Mouse (Mus musculus) hindbrain, embryonic 10.5 days (tissue): Measurements from ENCODE around the gene Ipo11. TPM values are rescaled to one million over a fixed set of nuclear protein-coding genes. Genes with fewer than 3 reads are reported as not detected.
"Not testable (repeated sequence)": the region's sequence is repeated elsewhere in the genome, so short reads cannot be mapped to it uniquely, and the experiment has no call there.

ENCODE experiments used
- DNase-seq: peaks from one replicate; pipeline ENCODE4 v3.0.0-alpha.2; 2017; ENCODE audit warnings: low spot score
- H3K27ac ChIP-seq: fragments of 300-500 bp; sonication (generic); 2 replicates; pipeline ENCODE4 v1.5.1; 2016; ENCODE audit warnings: mild to moderate bottlenecking, moderate library complexity
- H3K27me3 ChIP-seq: fragments of 300-500 bp; sonication (generic); 2 replicates; pipeline ENCODE4 v1.6.1; 2016; ENCODE audit warnings: mild to moderate bottlenecking; ENCODE audit not compliant: poor library complexity, insufficient read depth, severe bottlenecking
- H3K36me3 ChIP-seq: fragments of 300-500 bp; sonication (generic); 2 replicates; pipeline ENCODE4 v1.6.1; 2016; ENCODE audit warnings: mild to moderate bottlenecking, moderate library complexity
- H3K4me1 ChIP-seq: fragments of 300-500 bp; sonication (generic); replicated peaks from 2 replicates; pipeline ENCODE4 v1.6.1; 2016; ENCODE audit warnings: mild to moderate bottlenecking
- H3K4me3 ChIP-seq: fragments of 300-500 bp; sonication (generic); 2 replicates; pipeline ENCODE4 v1.5.1; 2016; ENCODE audit warnings: mild to moderate bottlenecking, moderate library complexity
- H3K9me3 ChIP-seq: fragments of 300-500 bp; sonication (generic); 2 replicates; pipeline ENCODE4 v1.6.1; 2016; ENCODE audit warnings: mild to moderate bottlenecking, moderate library complexity
- WGBS: fragments of 180-500 bp; shearing (Covaris S2); methylation state at CpG from one replicate; pipeline ENCODE4 v1.1.7; 2016; 5-methylcytosine and 5-hydroxymethylcytosine counted together
- polyA plus RNA-seq: library from polyadenylated mRNA; unstranded; fragments of >200 nt; fragmentation: Nextera tagmentation; extraction: Ambion mirVana; gene quantifications from 2 replicates; pipeline ENCODE4 v1.2.1, GENCODE M21; 2016

The Ipo11 gene
- polyA plus RNA-seq, 1 experiment from 2014 or later, result 73.7 TPM

DNA sequence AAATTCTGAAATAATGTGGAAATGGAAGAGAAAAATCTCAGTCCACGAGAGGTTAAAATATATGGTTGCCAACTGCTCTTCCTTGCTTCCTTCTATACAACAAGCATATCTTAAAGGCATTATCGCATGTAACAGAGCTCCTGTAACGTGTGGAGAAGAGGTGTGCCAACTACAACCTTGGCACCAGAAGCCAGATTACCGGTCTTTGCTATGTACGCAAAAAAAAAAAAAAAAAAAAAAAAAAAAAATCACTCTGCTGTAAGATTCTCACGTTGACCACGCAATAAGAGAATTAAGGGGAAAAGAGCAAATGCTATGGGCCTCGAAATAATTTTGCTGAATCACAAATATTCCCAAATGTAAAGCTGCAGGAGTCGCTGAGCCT, 895 bp downstream of the Ipo11 start:
- peak overlapping the region; percentile 96 for H3K27ac ChIP-seq
- no peaks in the 10 kb centered on the region for H3K36me3 ChIP-seq
- DNase-seq, result no peak
- H3K4me3 ChIP-seq, result peak overlapping the region; percentile 97
- no peaks in the 10 kb centered on the region for H3K27me3 ChIP-seq
- WGBS, result 8% methylated on average over 9 of the region's 9 CpGs
- no peaks in the 10 kb centered on the region for H3K9me3 ChIP-seq
- H3K4me1 ChIP-seq, result peaks cover 12% of the 10 kb centered on the region

- Histone ChIP-seq H3K27me3 (no peaks in the 10 kb centered on the region), H3K9me3 (peaks cover 12% of the 10 kb centered on the region), H3K36me3 (peaks cover 31% of the 10 kb centered on the region), H3K4me1 (no peaks in the 10 kb centered on the region), H3K27ac (no peak overlapping the region), H3K4me3 (no peak overlapping the region)
- 92% methylated on average over 2 of the region's 2 CpGs for WGBS
- DNase-seq, result no peak
These were observed 7.6 kb downstream of the Ipo11 start for GRCm38 (mm10) chr13:106929201-106929600.

DNA sequence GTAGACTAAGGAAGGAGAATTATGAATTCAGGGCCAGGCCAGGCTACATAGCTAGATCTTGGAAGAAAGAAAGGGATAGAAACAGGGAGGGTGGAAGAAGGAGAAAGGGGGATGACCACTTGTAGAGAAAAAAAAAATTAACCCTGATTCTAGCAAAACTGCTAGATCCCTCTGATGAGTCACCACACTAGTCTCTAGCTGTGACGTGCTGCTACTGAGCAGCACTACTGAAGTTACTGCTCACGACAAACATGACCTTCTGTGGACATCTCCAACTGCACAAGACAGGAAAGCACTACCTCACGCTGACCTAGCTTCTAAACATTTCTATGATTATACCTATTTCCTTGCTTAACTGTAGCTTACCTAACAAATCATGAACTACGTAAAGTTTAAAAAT, 8.5 kb downstream of the Ipo11 start:
- Histone ChIP-seq H3K27ac (no peak overlapping the region), H3K9me3 (peaks cover 12% of the 10 kb centered on the region), H3K27me3 (no peaks in the 10 kb centered on the region), H3K4me3 (no peak overlapping the region), H3K36me3 (peaks cover 39% of the 10 kb centered on the region), H3K4me1 (no peaks in the 10 kb centered on the region)
- DNase-seq, result no peak
- WGBS, result 96% methylated on average over 4 of the region's 4 CpGs

DNA sequence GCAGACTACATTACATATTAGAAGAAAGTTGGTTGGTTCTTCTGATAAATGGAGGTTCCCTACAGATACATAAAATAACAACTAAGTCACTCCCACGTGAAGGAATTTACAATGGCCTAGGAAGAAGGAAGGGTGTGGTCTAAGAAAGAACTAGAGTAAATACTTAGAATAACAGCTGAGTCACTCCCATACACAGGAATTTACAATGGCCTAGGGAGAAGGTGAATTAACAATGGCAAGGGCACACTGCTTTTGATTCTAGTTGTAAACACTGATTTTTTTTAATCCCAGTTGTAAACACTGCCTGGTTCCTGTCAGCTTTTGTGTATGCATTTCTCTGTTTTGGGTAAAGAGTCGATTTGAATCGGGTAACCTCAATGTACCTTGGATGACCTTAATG, 10.8 kb downstream of the Ipo11 start:
- Histone ChIP-seq H3K36me3 (peaks cover 61% of the 10 kb centered on the region), H3K9me3 (peaks cover 12% of the 10 kb centered on the region)
- not testable (repeated sequence) for H3K27me3 ChIP-seq, H3K4me3 ChIP-seq, DNase-seq, H3K4me1 ChIP-seq, H3K27ac ChIP-seq
- 96% methylated on average over 3 of the region's 3 CpGs for WGBS

DNA sequence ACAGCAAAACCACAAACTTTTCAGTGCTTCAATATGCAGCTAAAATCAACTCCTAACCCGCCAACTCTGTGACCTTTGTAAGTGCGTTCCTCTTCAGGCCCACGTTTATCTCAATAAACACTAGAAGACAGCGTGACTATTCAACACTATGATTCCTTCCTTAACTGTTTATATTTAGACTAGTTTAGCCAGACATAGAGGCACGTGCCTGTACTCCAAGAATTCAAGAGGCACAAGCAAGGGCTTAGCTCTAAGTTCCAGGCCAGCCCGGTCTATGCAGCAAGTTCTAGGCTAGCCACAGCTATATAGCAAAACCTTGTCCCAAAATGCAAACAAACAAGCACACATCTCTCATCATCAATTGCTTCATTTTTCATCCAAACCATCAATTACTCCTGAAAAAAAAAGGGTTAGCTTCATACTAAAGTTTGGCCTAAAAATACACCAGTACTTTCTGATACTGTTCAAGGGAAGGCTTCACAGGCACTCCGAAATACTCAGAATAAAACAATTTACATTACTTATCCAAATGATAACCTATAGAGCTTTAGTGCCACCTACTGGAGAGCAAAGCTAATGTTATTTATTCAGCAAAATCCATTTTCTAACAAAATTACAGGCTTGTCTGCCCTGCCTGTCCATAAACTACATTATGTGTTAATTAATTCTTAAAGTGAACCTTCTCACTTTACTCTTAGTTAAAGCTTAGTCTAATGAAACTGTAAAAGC, 18.3 kb downstream of the Ipo11 start:
- H3K4me1 ChIP-seq, result no peaks in the 10 kb centered on the region
- no peaks in the 10 kb centered on the region for H3K9me3 ChIP-seq
- WGBS, result 93% methylated on average over 7 of the region's 7 CpGs
- H3K4me3 ChIP-seq, result no peak overlapping the region
- no peak for DNase-seq
- no peak overlapping the region for H3K27ac ChIP-seq
- no peaks in the 10 kb centered on the region for H3K27me3 ChIP-seq
- H3K36me3 ChIP-seq, result peaks cover 65% of the 10 kb centered on the region

DNA sequence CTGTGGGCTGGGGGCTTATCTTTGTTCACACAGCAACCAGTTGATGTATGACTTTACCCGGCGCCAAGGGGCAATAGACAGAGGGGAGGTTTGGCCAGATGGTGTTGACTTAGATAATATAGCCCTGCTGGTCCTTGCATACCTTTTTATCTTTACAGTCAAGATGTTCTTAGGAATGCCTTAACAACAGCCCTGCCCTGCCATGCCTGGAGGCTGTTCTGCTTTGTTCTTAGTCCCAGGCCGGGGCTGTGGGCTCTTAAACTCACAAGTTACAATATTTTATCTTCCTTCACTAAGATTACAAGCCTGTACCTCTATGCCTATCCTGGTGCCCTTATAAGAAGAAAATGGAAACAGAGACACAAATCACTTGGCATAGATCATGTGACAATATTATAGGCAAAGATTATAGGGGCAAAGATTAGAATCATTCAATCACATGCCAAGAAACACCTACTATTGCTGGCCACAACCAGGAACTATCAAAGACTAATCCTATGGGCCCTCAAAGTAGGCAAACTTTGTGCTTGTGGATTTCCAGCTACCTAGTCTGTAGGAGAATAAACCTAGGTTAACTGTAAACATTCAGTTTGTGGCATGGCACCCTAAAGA, 23.5 kb downstream of the Ipo11 start:
- no peaks in the 10 kb centered on the region for H3K27me3 ChIP-seq
- WGBS, result 85% methylated on average over 3 of the region's 3 CpGs
- peaks cover 50% of the 10 kb centered on the region for H3K36me3 ChIP-seq

GRCm38 (mm10) chr13:106910096-106910495, 26.7 kb downstream of the Ipo11 start:
- Histone ChIP-seq H3K27me3 (no peaks in the 10 kb centered on the region), H3K4me3 (no peak overlapping the region), H3K36me3 (peaks cover 66% of the 10 kb centered on the region), H3K27ac (no peak overlapping the region), H3K4me1 (no peaks in the 10 kb centered on the region), H3K9me3 (no peaks in the 10 kb centered on the region)
- WGBS, result 96% methylated on average over 10 of the region's 10 CpGs
- no peak for DNase-seq

More for the DNA sequence above, 23.5 kb downstream of the Ipo11 start:
- Histone ChIP-seq H3K27ac (no peak overlapping the region), H3K4me3 (no peak overlapping the region), H3K9me3 (no peaks in the 10 kb centered on the region), H3K4me1 (no peaks in the 10 kb centered on the region)
- DNase-seq, result no peak

GRCm38 (mm10) chr13:106907273-106907672, 29.5 kb downstream of the Ipo11 start:
- no peak for DNase-seq
- Histone ChIP-seq H3K36me3 (peaks cover 78% of the 10 kb centered on the region), H3K27me3 (no peaks in the 10 kb centered on the region), H3K4me1 (no peaks in the 10 kb centered on the region), H3K9me3 (no peaks in the 10 kb centered on the region), H3K4me3 (no peak overlapping the region), H3K27ac (no peak overlapping the region)
- WGBS, result 96% methylated on average over 4 of the region's 4 CpGs

DNA sequence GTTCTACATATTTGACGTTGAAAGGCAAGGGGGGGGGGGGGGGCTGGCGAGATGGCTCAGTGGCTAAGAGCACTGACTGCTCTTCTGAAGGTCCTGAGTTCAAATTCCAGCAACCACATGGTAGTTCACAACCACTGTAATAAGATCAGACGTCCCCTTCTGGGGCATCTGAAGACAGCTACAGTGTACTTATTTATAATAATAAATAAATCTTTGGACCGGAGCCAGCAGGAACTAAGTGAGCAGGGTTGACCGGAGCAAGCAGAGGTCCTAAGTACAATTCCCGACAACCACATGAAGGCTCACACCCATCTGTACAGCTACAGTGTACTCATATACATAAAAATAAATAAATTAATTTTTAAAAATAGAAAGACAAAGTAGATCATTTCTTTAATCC, 31.6 kb downstream of the Ipo11 start:
- not testable (repeated sequence) for H3K4me3 ChIP-seq, H3K27me3 ChIP-seq, H3K9me3 ChIP-seq, DNase-seq, H3K4me1 ChIP-seq, H3K27ac ChIP-seq
- peaks cover 75% of the 10 kb centered on the region for H3K36me3 ChIP-seq
- WGBS, result 91% methylated on average over 6 of the region's 6 CpGs

- Histone ChIP-seq H3K4me3 (no peak overlapping the region), H3K27me3 (no peaks in the 10 kb centered on the region), H3K4me1 (no peaks in the 10 kb centered on the region), H3K9me3 (no peaks in the 10 kb centered on the region), H3K36me3 (peaks cover 75% of the 10 kb centered on the region), H3K27ac (no peak overlapping the region)
- WGBS, result 93% methylated on average over 3 of the region's 3 CpGs
- no peak for DNase-seq
These were observed 32.1 kb downstream of the Ipo11 start for GRCm38 (mm10) chr13:106904637-106905036.

- no peaks in the 10 kb centered on the region for H3K27me3 ChIP-seq
- H3K27ac ChIP-seq, result no peak overlapping the region
- peaks cover 68% of the 10 kb centered on the region for H3K36me3 ChIP-seq
- no peak for DNase-seq
- 86% methylated on average over 2 of the region's 2 CpGs for WGBS
- no peaks in the 10 kb centered on the region for H3K4me1 ChIP-seq
- no peaks in the 10 kb centered on the region for H3K9me3 ChIP-seq
- H3K4me3 ChIP-seq, result no peak overlapping the region
These were observed 42.5 kb downstream of the Ipo11 start for GRCm38 (mm10) chr13:106894284-106894683.

DNA sequence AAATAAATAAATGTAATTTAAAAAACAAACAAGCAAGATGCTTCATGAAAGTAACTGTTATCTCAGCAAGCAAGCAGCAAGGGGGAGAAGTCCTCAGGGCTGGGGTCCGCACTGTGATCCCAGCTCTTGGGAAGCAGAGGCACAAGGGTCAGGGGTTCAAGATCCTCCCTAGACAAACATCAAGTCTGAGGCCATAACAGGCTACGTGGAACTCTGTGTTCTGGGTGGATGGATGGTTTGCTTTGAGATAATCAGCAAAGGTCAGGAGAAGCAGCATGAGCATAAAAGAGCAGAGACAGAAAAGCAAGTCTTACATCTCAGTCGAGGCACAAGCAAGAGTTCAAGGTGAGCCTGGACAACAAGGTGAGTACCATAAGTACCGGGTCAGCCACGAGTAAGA, 43.1 kb downstream of the Ipo11 start:
- H3K27me3 ChIP-seq, result no peaks in the 10 kb centered on the region
- H3K36me3 ChIP-seq, result peaks cover 64% of the 10 kb centered on the region
- H3K4me1 ChIP-seq, result no peaks in the 10 kb centered on the region
- no peak overlapping the region for H3K4me3 ChIP-seq
- DNase-seq, result no peak
- WGBS, result 93% methylated on average over 5 of the region's 5 CpGs
- no peak overlapping the region for H3K27ac ChIP-seq
- no peaks in the 10 kb centered on the region for H3K9me3 ChIP-seq

- peaks cover 64% of the 10 kb centered on the region for H3K36me3 ChIP-seq
- H3K27me3 ChIP-seq, result no peaks in the 10 kb centered on the region
These were observed 43.6 kb downstream of the Ipo11 start for GRCm38 (mm10) chr13:106893196-106893595.

More at GRCm38 (mm10) chr13:106893196-106893595, 43.6 kb downstream of the Ipo11 start:
- Histone ChIP-seq H3K27ac (no peak overlapping the region), H3K4me3 (no peak overlapping the region), H3K9me3 (no peaks in the 10 kb centered on the region), H3K4me1 (no peaks in the 10 kb centered on the region)
- no peak for DNase-seq
- 89% methylated on average over 9 of the region's 9 CpGs for WGBS
